8 mouse cellular contexts compared by ENCODE assay signal in the genomic region with DNA sequence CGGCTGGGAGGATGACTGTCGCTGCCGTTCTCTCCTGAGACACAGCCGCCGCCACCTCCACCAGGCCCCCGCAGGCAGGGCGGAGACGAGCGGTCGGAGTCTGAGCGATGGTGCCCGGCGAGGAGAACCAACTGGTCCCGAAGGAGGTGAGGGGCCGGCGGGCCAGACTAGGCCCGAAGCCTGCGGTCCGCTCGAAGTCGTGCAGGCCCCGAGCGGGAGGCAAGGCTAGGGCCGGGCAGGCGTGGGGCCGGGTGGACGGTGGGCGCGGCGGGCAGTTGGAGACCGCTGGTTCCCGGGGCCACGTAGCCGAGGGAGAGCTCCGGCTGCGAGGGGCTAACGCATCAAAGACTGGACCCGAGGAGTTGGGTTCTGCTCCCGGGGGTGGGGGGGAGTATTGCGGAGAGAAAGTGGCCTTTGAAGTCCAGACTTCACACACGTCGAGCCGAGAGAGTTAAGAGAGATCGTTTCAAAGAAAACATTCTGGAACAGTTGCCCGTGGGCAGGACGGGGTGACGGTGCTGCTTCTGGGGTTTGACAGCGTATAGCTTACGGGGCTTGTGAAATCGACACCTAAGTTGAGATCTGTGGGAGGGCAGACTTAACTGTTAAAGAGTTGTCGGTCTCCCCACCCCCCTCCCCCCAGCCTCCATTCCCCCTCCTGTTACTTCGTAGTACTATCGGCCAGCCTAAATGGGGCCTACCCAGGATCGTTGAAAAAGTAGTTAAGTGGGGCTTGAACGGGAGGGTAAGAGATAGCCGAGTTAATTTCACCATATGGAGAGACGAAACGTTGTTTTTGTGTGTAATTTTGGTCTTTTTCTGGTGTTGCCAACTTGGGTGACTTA. TPM values are rescaled to one million over a fixed set of nuclear protein-coding genes. Genes with fewer than 3 reads are reported as not detected.
DNase-seq lines count a peak whose midpoint lies in the region; ATAC-seq and TF ChIP-seq lines count a peak whose summit lies in the region.

No protein-coding gene starts in this region.

- intact Hi-C loops in left cerebral cortex, adult 2 months (cut with DNase I), result loop anchor here (5.0 kb wide), 1 partner anchor 158 kb away; no protein-coding TSS in a partner anchor
- intact Hi-C loops in left cerebral cortex, postnatal 36 days (cut with DNase I), result no loop called here
- intact Hi-C loops in left cerebral cortex, postnatal 10 days (cut with DNase I), result no loop called here

- peak; percentile 88 for ATAC-seq in hindbrain, embryonic 12.5 days (ENCODE audit: low FRiP score)
- peak; percentile 75 for ATAC-seq in lung, embryonic 16.5 days (ENCODE audit: low read depth)

- DNase-seq in left cerebral cortex, adult 2 months (ENCODE audit: extremely low spot score in 1 of 2, low spot score in 2 of 2), result no peak
- DNase-seq in left cerebral cortex, postnatal 36 days (ENCODE audit: low spot score in 2 of 2), result no peak
- peak; percentile 38 for DNase-seq in MEL-GATA-1-ER (ENCODE audit: extremely low read depth, low read depth)
- DNase-seq in embryonic facial prominence, embryonic 10.5 days (ENCODE audit: low spot score), result no peak
- DNase-seq in left cerebral cortex, postnatal 10 days (ENCODE audit: extremely low spot score in 1 of 2, low spot score in 2 of 2), result no peak

- H3K9me3 ChIP-seq in embryonic facial prominence, embryonic 10.5 days, result no peaks in the 10 kb centered on the region
- no peaks in the 10 kb centered on the region for H3K9me3 ChIP-seq in hindbrain, embryonic 12.5 days (replicated peaks)
- H3K9me3 ChIP-seq in lung, embryonic 16.5 days (ENCODE audit: control insufficient read depth, low read length), result no peaks in the 10 kb centered on the region

- TF ChIP-seq POLR2A in small intestine, adult 2 months (IDR thresholded peaks at IDR 0.05; ENCODE audit: low read depth, low read length), result no peak

- H3K9ac ChIP-seq in hindbrain, embryonic 12.5 days, result peak overlapping the region; percentile 94
- peak overlapping the region; percentile 99 for H3K9ac ChIP-seq in lung, embryonic 16.5 days (ENCODE audit: low read length)

- no peaks in the 10 kb centered on the region for H3K27me3 ChIP-seq in embryonic facial prominence, embryonic 10.5 days (replicated peaks; ENCODE audit: low read depth, poor library complexity, severe bottlenecking)
- H3K27me3 ChIP-seq in hindbrain, embryonic 12.5 days, result no peaks in the 10 kb centered on the region
- no peaks in the 10 kb centered on the region for H3K27me3 ChIP-seq in lung, embryonic 16.5 days (ENCODE audit: control insufficient read depth, insufficient read depth, low read depth, low read length)
- no peaks in the 10 kb centered on the region for H3K27me3 ChIP-seq in small intestine, adult 2 months (ENCODE audit: control insufficient read depth, insufficient read depth, low read length)

- peaks cover 11% of the 10 kb centered on the region for H3K36me3 ChIP-seq in embryonic facial prominence, embryonic 10.5 days (replicated peaks)
- no peaks in the 10 kb centered on the region for H3K36me3 ChIP-seq in hindbrain, embryonic 12.5 days
- H3K36me3 ChIP-seq in lung, embryonic 16.5 days (ENCODE audit: control insufficient read depth, insufficient read depth, low read length), result no peaks in the 10 kb centered on the region
- H3K36me3 ChIP-seq in small intestine, adult 2 months (ENCODE audit: control insufficient read depth, insufficient read depth, low read length), result 0 out of 2 replicates have a peak, but pooled peaks cover 2% of the 10 kb centered on the region

- peak overlapping the region; percentile 67 for H3K4me3 ChIP-seq in left cerebral cortex, adult 2 months
- H3K4me3 ChIP-seq in embryonic facial prominence, embryonic 10.5 days, result peak overlapping the region; percentile 96
- H3K4me3 ChIP-seq in hindbrain, embryonic 12.5 days, result peak overlapping the region; percentile 89
- peak overlapping the region; percentile 95 for H3K4me3 ChIP-seq in lung, embryonic 16.5 days (ENCODE audit: low read length)
- peak overlapping the region; percentile 98 for H3K4me3 ChIP-seq in small intestine, adult 2 months (ENCODE audit: low read depth, low read length)

- peak overlapping the region; percentile 81 for H3K4me2 ChIP-seq in hindbrain, embryonic 12.5 days (replicated peaks)
- peak overlapping the region; percentile 85 for H3K4me2 ChIP-seq in lung, embryonic 16.5 days (ENCODE audit: low read depth, low read length)

- no peak for TF ChIP-seq CTCF in left cerebral cortex, adult 2 months (IDR thresholded peaks at IDR 0.05)
- no peak for TF ChIP-seq CTCF in small intestine, adult 2 months (IDR thresholded peaks at IDR 0.05; ENCODE audit: extremely low read depth, insufficient read length, insufficient replicate concordance, low read depth, low read length)

- peak overlapping the region; percentile 99 for H3K27ac ChIP-seq in left cerebral cortex, adult 2 months
- peak overlapping the region; percentile 99 for H3K27ac ChIP-seq in embryonic facial prominence, embryonic 10.5 days (replicated peaks)
- peak overlapping the region; percentile 99 for H3K27ac ChIP-seq in hindbrain, embryonic 12.5 days
- H3K27ac ChIP-seq in lung, embryonic 16.5 days (ENCODE audit: low read length), result peak overlapping the region; percentile 98
- H3K27ac ChIP-seq in small intestine, adult 2 months (ENCODE audit: insufficient read depth, low read depth, low read length), result peak overlapping the region; percentile 91

- WGBS in embryonic facial prominence, embryonic 10.5 days, result under 1% methylated on average over 58 of the region's 58 CpGs
- under 1% methylated on average over 58 of the region's 58 CpGs for WGBS in hindbrain, embryonic 12.5 days
- under 1% methylated on average over 58 of the region's 58 CpGs for WGBS in lung, embryonic 16.5 days
- under 1% methylated on average over 58 of the region's 58 CpGs for WGBS in small intestine, adult 2 months

- H3K4me1 ChIP-seq in embryonic facial prominence, embryonic 10.5 days, result peaks cover 28% of the 10 kb centered on the region
- H3K4me1 ChIP-seq in hindbrain, embryonic 12.5 days, result peaks cover 29% of the 10 kb centered on the region
- peaks cover 34% of the 10 kb centered on the region for H3K4me1 ChIP-seq in lung, embryonic 16.5 days (replicated peaks; ENCODE audit: control insufficient read depth, insufficient read depth, low read length)
- peaks cover 2% of the 10 kb centered on the region; the same call in 1 of the 2 replicates for H3K4me1 ChIP-seq in small intestine, adult 2 months (ENCODE audit: control insufficient read depth, insufficient read depth, insufficient read length, low read length)

RNA-seq across cellular contexts. Expression of gene Usp47, which starts 0.5 kb away (rescaled TPM):
- total RNA-seq in left cerebral cortex, adult 2 months (2021), result 10 to 100 TPM; 64.1 to 73.5 TPM
- 10 to 100 TPM; 63.3 to 67.4 TPM for total RNA-seq in left cerebral cortex, postnatal 36 days (2021)
- 88.0 and 90.9 TPM in 2 replicates for polyA plus RNA-seq in embryonic facial prominence, embryonic 10.5 days (2016; fragmentation: Nextera tagmentation; extraction: Ambion mirVana)
- polyA plus RNA-seq in hindbrain, embryonic 12.5 days (2016; fragmentation: Nextera tagmentation; extraction: Ambion mirVana), result 110 and 111 TPM in 2 replicates
- 64.6 and 71.5 TPM in 2 replicates for polyA plus RNA-seq in lung, embryonic 16.5 days (2015; fragmentation: Nextera tagmentation; extraction: Ambion mirVana)
- polyA plus RNA-seq in small intestine, adult 2 months (2012; rRNA removed), result 3.1 and 6.7 TPM in 2 replicates
- 10 to 100 TPM; 70.2 to 70.8 TPM for total RNA-seq in left cerebral cortex, postnatal 10 days (2021)
